Mouse (Mus musculus) G1E (cell line): ENCODE data around the gene Uck2.

Source experiments
- CTCF ChIP-seq: IDR thresholded peaks from 2 replicates; pipeline ENCODE4 v1.5.1; 2012; ENCODE audit warnings: low read depth, low read length, inconsistent platforms, mixed read lengths
- GATA1 ChIP-seq: IDR thresholded peaks from 2 replicates; pipeline ENCODE4 v1.6.1; 2012; ENCODE audit warnings: borderline replicate concordance, low read length, inconsistent platforms, mixed read lengths
- GATA2 ChIP-seq: IDR thresholded peaks from 2 replicates; pipeline ENCODE4 v1.6.1; 2012; ENCODE audit warnings: low read depth, low read length, inconsistent platforms, borderline replicate concordance
- POLR2AphosphoS5 ChIP-seq: IDR thresholded peaks from 2 replicates; pipeline ENCODE4 v1.6.1; 2012; ENCODE audit warnings: low read depth, low read length, inconsistent platforms; ENCODE audit not compliant: insufficient replicate concordance
- TAL1 ChIP-seq: conservative IDR thresholded peaks from 2 replicates; pipeline ENCODE4 v1.6.1; 2012; ENCODE audit warnings: low read depth, low read length, inconsistent platforms, mixed read lengths

DNA sequence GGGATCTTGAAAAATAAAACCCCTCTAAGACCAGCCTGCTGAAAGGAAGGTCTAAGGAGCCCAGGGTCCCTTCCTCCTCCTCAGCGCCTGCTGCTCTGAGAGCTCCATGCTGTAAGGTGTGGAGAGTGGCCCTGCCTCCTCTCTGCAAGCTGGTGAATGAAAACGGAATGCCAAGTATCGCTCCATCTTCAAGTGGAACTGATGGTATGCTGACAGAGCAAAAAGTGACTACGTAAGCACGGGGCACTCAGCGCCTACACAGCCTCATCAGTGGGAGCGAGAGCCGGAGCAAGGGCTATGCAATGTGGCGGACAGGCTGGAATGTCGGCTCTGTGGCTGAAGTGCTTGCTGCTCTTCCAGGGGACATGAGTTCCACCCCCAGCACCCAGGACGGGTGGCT lies 47.3 kb downstream of the Uck2 start:
- TF ChIP-seq CTCF (no peak), GATA2 (no peak), TAL1 (no peak), GATA1 (no peak), POLR2AphosphoS5 (no peak)
